Mouse (Mus musculus) intestine, embryonic 16.5 days (tissue): ENCODE results near the gene Ranbp10. TPM values are rescaled to one million over a fixed set of nuclear protein-coding genes. Genes with fewer than 3 reads are reported as not detected.

Experiments used
- ATAC-seq: fragments of 200-750 bp; cut with Nextera tagmentation; 2 replicates; pipeline ENCODE4 v1.8.0; 2017; ENCODE audit warnings: moderate TSS enrichment, moderate library complexity
- H3K27ac ChIP-seq: fragments of 300-500 bp; sonication (generic); 2 replicates; pipeline ENCODE4 v1.5.1; 2014; ENCODE audit warnings: mild to moderate bottlenecking, low read length
- H3K27me3 ChIP-seq: fragments of 300-500 bp; sonication (generic); replicated peaks from 2 replicates; pipeline ENCODE4 v1.6.1; 2014; ENCODE audit warnings: low read length, control low read depth, mixed read lengths; ENCODE audit not compliant: control insufficient read depth, insufficient read depth
- H3K36me3 ChIP-seq: fragments of 300-500 bp; sonication (generic); 2 replicates; pipeline ENCODE4 v1.6.1; 2014; ENCODE audit warnings: low read length, control low read depth; ENCODE audit not compliant: control insufficient read depth, insufficient read depth
- H3K4me1 ChIP-seq: fragments of 300-500 bp; sonication (generic); 2 replicates; pipeline ENCODE4 v1.6.1; 2014; ENCODE audit warnings: low read length, control low read depth, mixed read lengths; ENCODE audit not compliant: control insufficient read depth, insufficient read depth
- H3K4me2 ChIP-seq: fragments of 300-500 bp; sonication (generic); 2 replicates; pipeline ENCODE4 v1.6.1; 2014; ENCODE audit warnings: low read depth, low read length, control low read depth
- H3K4me3 ChIP-seq: fragments of 300-500 bp; sonication (generic); 2 replicates; pipeline ENCODE4 v1.5.1; 2014; ENCODE audit warnings: mild to moderate bottlenecking, low read length
- H3K9ac ChIP-seq: fragments of 300-500 bp; sonication (generic); 2 replicates; pipeline ENCODE4 v1.6.1; 2014; ENCODE audit warnings: low read depth, low read length
- H3K9me3 ChIP-seq: fragments of 300-500 bp; sonication (generic); 2 replicates; pipeline ENCODE4 v1.6.1; 2016; ENCODE audit warnings: low read length, control low read depth; ENCODE audit not compliant: control insufficient read depth
- WGBS: fragments of 180-500 bp; shearing (Covaris S2); extraction: QIAGEN DNeasy Blood & Tissue Kit; methylation state at CpG from one replicate; pipeline ENCODE4 v1.1.7; 2014; 5-methylcytosine and 5-hydroxymethylcytosine counted together
- polyA plus RNA-seq: library from polyadenylated mRNA; unstranded; fragments of >200 nt; fragmentation: Nextera tagmentation; extraction: Ambion mirVana; gene quantifications from 2 replicates; pipeline ENCODE4 v1.2.1, GENCODE M21; 2015

Gene Ranbp10
- polyA plus RNA-seq, 1 experiment from 2014 or later, result 8.2 TPM

- H3K9me3 ChIP-seq, result no peaks in the 10 kb centered on the region
- peak; percentile 49 for ATAC-seq
- peak overlapping the region; percentile 87 for H3K9ac ChIP-seq
- no peaks in the 10 kb centered on the region for H3K36me3 ChIP-seq
- peaks cover 32% of the 10 kb centered on the region for H3K4me1 ChIP-seq
- under 1% methylated on average over 71 of the region's 71 CpGs for WGBS
- no peaks in the 10 kb centered on the region for H3K27me3 ChIP-seq
- peak overlapping the region; percentile 79 for H3K27ac ChIP-seq
- peak overlapping the region; percentile 67 for H3K4me2 ChIP-seq
- H3K4me3 ChIP-seq, result peak overlapping the region; percentile 84
Observed at GRCm38 (mm10) chr8:105855248-105856167, 28.4 kb upstream of the Ranbp10 start.

GRCm38 (mm10) chr8:105854715-105855216 lies 27.6 kb upstream of the Ranbp10 start, which contains the start of gene Thap11:
TSS of gene Thap11 (plus strand) at chr8:105855132.
- peaks cover 33% of the 10 kb centered on the region for H3K4me1 ChIP-seq
- no peaks in the 10 kb centered on the region for H3K36me3 ChIP-seq
- WGBS, result under 1% methylated on average over 43 of the region's 43 CpGs

GRCm38 (mm10) chr8:105854303-105854702 lies 27.2 kb upstream of the Ranbp10 start:
- H3K4me3 ChIP-seq, result peak overlapping the region; percentile 84
- H3K36me3 ChIP-seq, result no peaks in the 10 kb centered on the region
- H3K9me3 ChIP-seq, result no peaks in the 10 kb centered on the region
- H3K27ac ChIP-seq, result no peak overlapping the region
- ATAC-seq, result no peak
- H3K27me3 ChIP-seq, result no peaks in the 10 kb centered on the region
- peak overlapping the region; percentile 37; the same call in 1 of the 2 replicates for H3K4me2 ChIP-seq
- H3K4me1 ChIP-seq, result peaks cover 29% of the 10 kb centered on the region
- peak overlapping the region; percentile 87 for H3K9ac ChIP-seq
- 24% methylated on average over 8 of the region's 8 CpGs for WGBS

More at GRCm38 (mm10) chr8:105854715-105855216, 27.6 kb upstream of the Ranbp10 start, which contains the start of gene Thap11:
- H3K27me3 ChIP-seq, result no peaks in the 10 kb centered on the region
- ATAC-seq, result peak; percentile 92
- peak within 1 kb of the TSS; percentile 87 for H3K9ac ChIP-seq
- H3K9me3 ChIP-seq, result no peaks in the 10 kb centered on the region
- H3K4me3 ChIP-seq, result peak within 1 kb of the TSS; percentile 84
- peak within 1 kb of the TSS; percentile 79 for H3K27ac ChIP-seq
- peak within 1 kb of the TSS; percentile 67 for H3K4me2 ChIP-seq

- no peak within 1 kb of the TSS for H3K4me3 ChIP-seq
- 89% methylated on average over 3 of the region's 3 CpGs for WGBS
Observed at GRCm38 (mm10) chr8:105853178-105853577, 26.0 kb upstream of the Ranbp10 start, which contains the start of gene Cenpt. TSS of gene Cenpt (minus strand) at chr8:105853278.

GRCm38 (mm10) chr8:105852146-105852729 lies 25.1 kb upstream of the Ranbp10 start:
- Histone ChIP-seq H3K4me1 (peaks cover 18% of the 10 kb centered on the region), H3K27ac (no peak overlapping the region), H3K9ac (no peak overlapping the region), H3K4me3 (peak overlapping the region; percentile 79), H3K4me2 (no peak overlapping the region), H3K9me3 (no peaks in the 10 kb centered on the region), H3K36me3 (peaks cover 6% of the 10 kb centered on the region), H3K27me3 (no peaks in the 10 kb centered on the region)
- no peak for ATAC-seq
- 77% methylated on average over 12 of the region's 12 CpGs for WGBS

More at GRCm38 (mm10) chr8:105853178-105853577, 26.0 kb upstream of the Ranbp10 start, which contains the start of gene Cenpt:
- H3K4me1 ChIP-seq, result peaks cover 27% of the 10 kb centered on the region
- H3K36me3 ChIP-seq, result peaks cover 6% of the 10 kb centered on the region
- no peaks in the 10 kb centered on the region for H3K9me3 ChIP-seq
- H3K4me2 ChIP-seq, result no peak within 1 kb of the TSS
- no peak within 1 kb of the TSS for H3K27ac ChIP-seq
- ATAC-seq, result no peak
- no peak within 1 kb of the TSS for H3K9ac ChIP-seq
- H3K27me3 ChIP-seq, result no peaks in the 10 kb centered on the region

GRCm38 (mm10) chr8:105851651-105852143 lies 24.5 kb upstream of the Ranbp10 start:
- Histone ChIP-seq H3K9ac (peak overlapping the region; percentile 84), H3K4me3 (peak overlapping the region; percentile 79), H3K4me1 (peaks cover 14% of the 10 kb centered on the region), H3K9me3 (no peaks in the 10 kb centered on the region), H3K4me2 (peak overlapping the region; percentile 61), H3K36me3 (peaks cover 8% of the 10 kb centered on the region), H3K27ac (peak overlapping the region; percentile 39), H3K27me3 (no peaks in the 10 kb centered on the region)
- under 1% methylated on average over 34 of the region's 34 CpGs for WGBS
- ATAC-seq, result peak; percentile 74

- Histone ChIP-seq H3K4me1 (peaks cover 8% of the 10 kb centered on the region), H3K27ac (no peak overlapping the region), H3K4me3 (no peak overlapping the region), H3K27me3 (no peaks in the 10 kb centered on the region), H3K4me2 (peak overlapping the region; percentile 43; the same call in 1 of the 2 replicates), H3K9ac (no peak overlapping the region), H3K9me3 (no peaks in the 10 kb centered on the region), H3K36me3 (peaks cover 11% of the 10 kb centered on the region)
- WGBS, result 74% methylated on average over 7 of the region's 7 CpGs
- no peak for ATAC-seq
Observed at GRCm38 (mm10) chr8:105850611-105851010, 23.5 kb upstream of the Ranbp10 start.

- H3K4me1 ChIP-seq, result peaks cover 8% of the 10 kb centered on the region
- H3K9ac ChIP-seq, result no peak overlapping the region
- H3K4me3 ChIP-seq, result no peak overlapping the region
- ATAC-seq, result no peak
- no peaks in the 10 kb centered on the region for H3K9me3 ChIP-seq
- no peak overlapping the region for H3K4me2 ChIP-seq
- H3K36me3 ChIP-seq, result peaks cover 11% of the 10 kb centered on the region
- 84% methylated on average over 4 of the region's 4 CpGs for WGBS
- H3K27me3 ChIP-seq, result no peaks in the 10 kb centered on the region
- no peak overlapping the region for H3K27ac ChIP-seq
Observed at GRCm38 (mm10) chr8:105850014-105850413, 22.9 kb upstream of the Ranbp10 start.

GRCm38 (mm10) chr8:105846678-105847077 lies 19.5 kb upstream of the Ranbp10 start:
- Histone ChIP-seq H3K4me2 (no peak overlapping the region), H3K4me1 (peaks cover 6% of the 10 kb centered on the region), H3K27ac (no peak overlapping the region), H3K36me3 (peaks cover 22% of the 10 kb centered on the region), H3K9me3 (no peaks in the 10 kb centered on the region), H3K4me3 (no peak overlapping the region), H3K9ac (no peak overlapping the region), H3K27me3 (no peaks in the 10 kb centered on the region)
- 85% methylated on average over 11 of the region's 11 CpGs for WGBS
- no peak for ATAC-seq
